Mouse (Mus musculus): Measurements from ENCODE around the gene Sorcs1. TPM values are rescaled to one million over a fixed set of nuclear protein-coding genes. Genes with fewer than 3 reads are reported as not detected.

Sorcs1 gene
- polyA plus RNA-seq, 1 experiment from 2014 or later = 1.9 TPM

- H3K4me1 ChIP-seq (ENCODE audit: control insufficient read depth, insufficient read depth, low read length) = no peaks in the 10 kb centered on the region
- H3K27me3 ChIP-seq (ENCODE audit: control insufficient read depth, insufficient read depth, low read length) = no peaks in the 10 kb centered on the region
- H3K9me3 ChIP-seq (replicated peaks; ENCODE audit: control insufficient read depth, low read length) = no peaks in the 10 kb centered on the region
- DNase-seq (ENCODE audit: low spot score) = peak; percentile 40
- H3K4me2 ChIP-seq (ENCODE audit: low read depth, low read length) = no peak overlapping the region
- H3K36me3 ChIP-seq (replicated peaks; ENCODE audit: control insufficient read depth, insufficient read depth, low read depth, low read length) = no peaks in the 10 kb centered on the region
- no peak overlapping the region for H3K27ac ChIP-seq (replicated peaks; ENCODE audit: low read depth, low read length)
- no peak overlapping the region for H3K9ac ChIP-seq (replicated peaks; ENCODE audit: low read length)
- no peak overlapping the region for H3K4me3 ChIP-seq (ENCODE audit: low read depth, low read length)
- 56% methylated on average over 4 of the region's 4 CpGs for WGBS
- ATAC-seq (replicated peaks; ENCODE audit: insufficient number of reproducible peaks, low FRiP score, low TSS enrichment, low read depth) = no peak
Observed at GRCm38 (mm10) chr19:50603882-50604281, 74.6 kb downstream of the Sorcs1 start.

GRCm38 (mm10) chr19:50603380-50603779 is 75.1 kb downstream of the Sorcs1 start:
- H3K9me3 ChIP-seq (replicated peaks; ENCODE audit: control insufficient read depth, low read length) = no peaks in the 10 kb centered on the region
- H3K4me2 ChIP-seq (ENCODE audit: low read depth, low read length) = no peak overlapping the region
- DNase-seq (ENCODE audit: low spot score) (no peak), ATAC-seq (replicated peaks; ENCODE audit: insufficient number of reproducible peaks, low FRiP score, low TSS enrichment, low read depth) (no peak)
- WGBS = 90% methylated on average over 5 of the region's 5 CpGs
- no peaks in the 10 kb centered on the region for H3K4me1 ChIP-seq (ENCODE audit: control insufficient read depth, insufficient read depth, low read length)
- H3K27me3 ChIP-seq (ENCODE audit: control insufficient read depth, insufficient read depth, low read length) = no peaks in the 10 kb centered on the region
- no peak overlapping the region for H3K9ac ChIP-seq (replicated peaks; ENCODE audit: low read length)
- H3K27ac ChIP-seq (replicated peaks; ENCODE audit: low read depth, low read length) = no peak overlapping the region
- H3K4me3 ChIP-seq (ENCODE audit: low read depth, low read length) = no peak overlapping the region
- no peaks in the 10 kb centered on the region for H3K36me3 ChIP-seq (replicated peaks; ENCODE audit: control insufficient read depth, insufficient read depth, low read depth, low read length)

GRCm38 (mm10) chr19:50597300-50597699 is 81.1 kb downstream of the Sorcs1 start:
- Histone ChIP-seq H3K4me1 (ENCODE audit: control insufficient read depth, insufficient read depth, low read length) (no peaks in the 10 kb centered on the region), H3K4me2 (ENCODE audit: low read depth, low read length) (no peak overlapping the region), H3K9me3 (replicated peaks; ENCODE audit: control insufficient read depth, low read length) (no peaks in the 10 kb centered on the region), H3K4me3 (ENCODE audit: low read depth, low read length) (no peak overlapping the region), H3K27ac (replicated peaks; ENCODE audit: low read depth, low read length) (no peak overlapping the region), H3K27me3 (ENCODE audit: control insufficient read depth, insufficient read depth, low read length) (no peaks in the 10 kb centered on the region), H3K9ac (replicated peaks; ENCODE audit: low read length) (no peak overlapping the region), H3K36me3 (replicated peaks; ENCODE audit: control insufficient read depth, insufficient read depth, low read depth, low read length) (no peaks in the 10 kb centered on the region)
- no peak for ATAC-seq (replicated peaks; ENCODE audit: insufficient number of reproducible peaks, low FRiP score, low TSS enrichment, low read depth)
- DNase-seq (ENCODE audit: low spot score) = no peak
- WGBS = 83% methylated on average over 4 of the region's 4 CpGs

- Histone ChIP-seq H3K27me3 (ENCODE audit: control insufficient read depth, insufficient read depth, low read length) (no peaks in the 10 kb centered on the region), H3K27ac (replicated peaks; ENCODE audit: low read depth, low read length) (no peak overlapping the region), H3K4me1 (ENCODE audit: control insufficient read depth, insufficient read depth, low read length) (no peaks in the 10 kb centered on the region), H3K4me2 (ENCODE audit: low read depth, low read length) (no peak overlapping the region), H3K36me3 (replicated peaks; ENCODE audit: control insufficient read depth, insufficient read depth, low read depth, low read length) (no peaks in the 10 kb centered on the region), H3K9ac (replicated peaks; ENCODE audit: low read length) (no peak overlapping the region), H3K4me3 (ENCODE audit: low read depth, low read length) (no peak overlapping the region), H3K9me3 (replicated peaks; ENCODE audit: control insufficient read depth, low read length) (no peaks in the 10 kb centered on the region)
- 95% methylated on average over 5 of the region's 5 CpGs for WGBS
- no peak for DNase-seq (ENCODE audit: low spot score)
- no peak for ATAC-seq (replicated peaks; ENCODE audit: insufficient number of reproducible peaks, low FRiP score, low TSS enrichment, low read depth)
Observed at GRCm38 (mm10) chr19:50586182-50586581, 92.3 kb downstream of the Sorcs1 start.

GRCm38 (mm10) chr19:50582952-50583351 is 95.5 kb downstream of the Sorcs1 start:
- ATAC-seq (replicated peaks; ENCODE audit: insufficient number of reproducible peaks, low FRiP score, low TSS enrichment, low read depth) = no peak
- Histone ChIP-seq H3K4me2 (ENCODE audit: low read depth, low read length) (no peak overlapping the region), H3K27me3 (ENCODE audit: control insufficient read depth, insufficient read depth, low read length) (no peaks in the 10 kb centered on the region), H3K27ac (replicated peaks; ENCODE audit: low read depth, low read length) (no peak overlapping the region), H3K9me3 (replicated peaks; ENCODE audit: control insufficient read depth, low read length) (no peaks in the 10 kb centered on the region), H3K36me3 (replicated peaks; ENCODE audit: control insufficient read depth, insufficient read depth, low read depth, low read length) (no peaks in the 10 kb centered on the region), H3K9ac (replicated peaks; ENCODE audit: low read length) (no peak overlapping the region), H3K4me3 (ENCODE audit: low read depth, low read length) (no peak overlapping the region), H3K4me1 (ENCODE audit: control insufficient read depth, insufficient read depth, low read length) (no peaks in the 10 kb centered on the region)
- DNase-seq (ENCODE audit: low spot score) = no peak

- H3K27me3 ChIP-seq (ENCODE audit: control insufficient read depth, insufficient read depth, low read length) = no peaks in the 10 kb centered on the region
- H3K4me1 ChIP-seq (ENCODE audit: control insufficient read depth, insufficient read depth, low read length) = no peaks in the 10 kb centered on the region
- H3K4me2 ChIP-seq (ENCODE audit: low read depth, low read length) = no peak overlapping the region
- H3K9me3 ChIP-seq (replicated peaks; ENCODE audit: control insufficient read depth, low read length) = no peaks in the 10 kb centered on the region
- ATAC-seq (replicated peaks; ENCODE audit: insufficient number of reproducible peaks, low FRiP score, low TSS enrichment, low read depth) = no peak
- H3K27ac ChIP-seq (replicated peaks; ENCODE audit: low read depth, low read length) = no peak overlapping the region
- no peaks in the 10 kb centered on the region for H3K36me3 ChIP-seq (replicated peaks; ENCODE audit: control insufficient read depth, insufficient read depth, low read depth, low read length)
- 28% methylated on average over 1 of the region's 1 CpGs for WGBS
- no peak for DNase-seq (ENCODE audit: low spot score)
- H3K9ac ChIP-seq (replicated peaks; ENCODE audit: low read length) = no peak overlapping the region
- no peak overlapping the region for H3K4me3 ChIP-seq (ENCODE audit: low read depth, low read length)
Observed at GRCm38 (mm10) chr19:50569669-50570195, 108.7 kb downstream of the Sorcs1 start.

- WGBS = 89% methylated on average over 2 of the region's 2 CpGs
Observed at GRCm38 (mm10) chr19:50566306-50566705, 112.1 kb downstream of the Sorcs1 start.

GRCm38 (mm10) chr19:50558771-50559170 is 119.7 kb downstream of the Sorcs1 start:
- no peak overlapping the region for H3K4me2 ChIP-seq (ENCODE audit: low read depth, low read length)
- H3K4me3 ChIP-seq (ENCODE audit: low read depth, low read length) = no peak overlapping the region
- ATAC-seq (replicated peaks; ENCODE audit: insufficient number of reproducible peaks, low FRiP score, low TSS enrichment, low read depth) (no peak), DNase-seq (ENCODE audit: low spot score) (peak; percentile 7)
- H3K4me1 ChIP-seq (ENCODE audit: control insufficient read depth, insufficient read depth, low read length) = no peaks in the 10 kb centered on the region
- no peak overlapping the region for H3K9ac ChIP-seq (replicated peaks; ENCODE audit: low read length)
- WGBS = 26% methylated on average over 6 of the region's 6 CpGs
- H3K27ac ChIP-seq (replicated peaks; ENCODE audit: low read depth, low read length) = no peak overlapping the region
- no peaks in the 10 kb centered on the region for H3K27me3 ChIP-seq (ENCODE audit: control insufficient read depth, insufficient read depth, low read length)
- no peaks in the 10 kb centered on the region for H3K9me3 ChIP-seq (replicated peaks; ENCODE audit: control insufficient read depth, low read length)
- H3K36me3 ChIP-seq (replicated peaks; ENCODE audit: control insufficient read depth, insufficient read depth, low read depth, low read length) = no peaks in the 10 kb centered on the region

More at GRCm38 (mm10) chr19:50566306-50566705, 112.1 kb downstream of the Sorcs1 start:
- DNase-seq (ENCODE audit: low spot score) = no peak
- no peak overlapping the region for H3K9ac ChIP-seq (replicated peaks; ENCODE audit: low read length)
- H3K4me2 ChIP-seq (ENCODE audit: low read depth, low read length) = no peak overlapping the region
- no peaks in the 10 kb centered on the region for H3K27me3 ChIP-seq (ENCODE audit: control insufficient read depth, insufficient read depth, low read length)
- H3K4me3 ChIP-seq (ENCODE audit: low read depth, low read length) = no peak overlapping the region
- H3K9me3 ChIP-seq (replicated peaks; ENCODE audit: control insufficient read depth, low read length) = no peaks in the 10 kb centered on the region
- ATAC-seq (replicated peaks; ENCODE audit: insufficient number of reproducible peaks, low FRiP score, low TSS enrichment, low read depth) = no peak
- H3K27ac ChIP-seq (replicated peaks; ENCODE audit: low read depth, low read length) = no peak overlapping the region
- H3K4me1 ChIP-seq (ENCODE audit: control insufficient read depth, insufficient read depth, low read length) = no peaks in the 10 kb centered on the region
- H3K36me3 ChIP-seq (replicated peaks; ENCODE audit: control insufficient read depth, insufficient read depth, low read depth, low read length) = no peaks in the 10 kb centered on the region
